Mouse (Mus musculus): ENCODE data around the gene Mnd1. TPM values are rescaled to one million over a fixed set of nuclear protein-coding genes. Genes with fewer than 3 reads are reported as not detected.

Mnd1 gene
- total and polyA plus RNA-seq, 2 experiments from 2014 or later = 6.6 TPM; not detected in 1

DNA sequence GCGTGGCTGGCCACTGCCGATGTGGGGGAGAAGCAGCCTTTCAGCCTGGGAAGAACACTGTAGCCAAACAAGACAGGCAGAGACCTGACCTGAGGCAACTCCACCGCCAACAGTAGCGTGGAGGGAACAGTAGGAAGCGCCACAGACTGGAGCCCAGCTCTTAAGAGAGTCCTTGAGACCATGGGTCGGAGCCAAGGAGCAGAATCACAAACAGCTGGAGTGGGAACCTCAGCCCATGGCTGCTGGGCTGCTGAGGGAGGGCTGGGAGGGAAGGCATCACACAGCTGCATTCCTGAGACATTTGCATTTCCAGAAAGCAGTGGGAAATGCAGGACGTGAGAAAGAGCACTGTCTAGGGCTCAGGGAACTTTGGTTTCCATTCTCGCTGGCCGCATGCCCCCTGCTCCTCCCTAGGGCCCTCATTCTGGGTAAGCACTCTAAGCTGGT lies 106.8 kb downstream of the Mnd1 start:
- Histone ChIP-seq H3K9ac (replicated peaks; ENCODE audit: low read depth, low read length) (no peak overlapping the region), H3K4me2 (ENCODE audit: low read depth, low read length) (peak overlapping the region; percentile 23; the same call in 1 of the 2 replicates), H3K36me3 (replicated peaks; ENCODE audit: control insufficient read depth, insufficient read depth, low read length) (no peaks in the 10 kb centered on the region), H3K27ac (ENCODE audit: low read depth) (no peak overlapping the region), H3K4me1 (ENCODE audit: control insufficient read depth, insufficient read depth) (peaks cover 4% of the 10 kb centered on the region; the same call in 1 of the 2 replicates), H3K27me3 (ENCODE audit: control insufficient read depth, insufficient read depth, low read length) (no peaks in the 10 kb centered on the region), H3K4me3 (ENCODE audit: low read depth, low read length) (no peak overlapping the region), H3K9me3 (replicated peaks; ENCODE audit: control insufficient read depth, low read length) (no peaks in the 10 kb centered on the region)
- DNase-seq (ENCODE audit: low spot score) (peak; percentile 61), ATAC-seq (ENCODE audit: insufficient read depth, low read depth) (peak; percentile 83)
- 19% methylated on average over 9 of the region's 9 CpGs for WGBS
- peak; percentile 46 for TF ChIP-seq CTCF (IDR thresholded peaks at IDR 0.05; ENCODE audit: low read depth)
- TF ChIP-seq EP300 (IDR thresholded peaks at IDR 0.05; ENCODE audit: low read depth) = no peak

DNA sequence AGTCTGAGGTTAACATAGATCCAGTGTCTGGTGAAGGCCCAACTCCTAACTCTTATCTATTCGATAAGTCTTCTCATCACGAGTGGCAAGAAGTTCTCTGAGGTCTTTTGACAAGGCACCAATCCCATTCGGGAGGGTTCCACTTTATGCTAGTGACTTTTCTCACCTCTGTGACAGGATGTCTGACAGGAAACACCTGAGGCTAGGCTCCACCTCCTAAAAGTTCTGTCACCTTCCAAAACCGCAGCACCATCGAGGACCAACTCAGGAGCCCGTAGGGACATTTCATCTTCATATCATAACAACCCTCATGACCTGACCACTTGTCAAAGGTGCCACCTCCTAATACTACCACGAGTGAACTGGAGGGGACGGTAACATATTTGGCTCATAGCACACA lies 109.4 kb downstream of the Mnd1 start:
- DNase-seq (ENCODE audit: low spot score) (no peak), ATAC-seq (ENCODE audit: insufficient read depth, low read depth) (no peak)
- H3K36me3 ChIP-seq (replicated peaks; ENCODE audit: control insufficient read depth, insufficient read depth, low read length) = no peaks in the 10 kb centered on the region
- H3K9ac ChIP-seq (replicated peaks; ENCODE audit: low read depth, low read length) = no peak overlapping the region
- no peak for TF ChIP-seq CTCF (IDR thresholded peaks at IDR 0.05; ENCODE audit: low read depth)
- TF ChIP-seq EP300 (IDR thresholded peaks at IDR 0.05; ENCODE audit: low read depth) = no peak
- no peaks in the 10 kb centered on the region for H3K9me3 ChIP-seq (replicated peaks; ENCODE audit: control insufficient read depth, low read length)
- WGBS = 76% methylated on average over 8 of the region's 8 CpGs
- no peak overlapping the region for H3K4me2 ChIP-seq (ENCODE audit: low read depth, low read length)
- H3K27me3 ChIP-seq (ENCODE audit: control insufficient read depth, insufficient read depth, low read length) = no peaks in the 10 kb centered on the region
- H3K4me3 ChIP-seq (ENCODE audit: low read depth, low read length) = no peak overlapping the region
- peaks cover 4% of the 10 kb centered on the region; the same call in 1 of the 2 replicates for H3K4me1 ChIP-seq (ENCODE audit: control insufficient read depth, insufficient read depth)
- H3K27ac ChIP-seq (ENCODE audit: low read depth) = no peak overlapping the region

DNA sequence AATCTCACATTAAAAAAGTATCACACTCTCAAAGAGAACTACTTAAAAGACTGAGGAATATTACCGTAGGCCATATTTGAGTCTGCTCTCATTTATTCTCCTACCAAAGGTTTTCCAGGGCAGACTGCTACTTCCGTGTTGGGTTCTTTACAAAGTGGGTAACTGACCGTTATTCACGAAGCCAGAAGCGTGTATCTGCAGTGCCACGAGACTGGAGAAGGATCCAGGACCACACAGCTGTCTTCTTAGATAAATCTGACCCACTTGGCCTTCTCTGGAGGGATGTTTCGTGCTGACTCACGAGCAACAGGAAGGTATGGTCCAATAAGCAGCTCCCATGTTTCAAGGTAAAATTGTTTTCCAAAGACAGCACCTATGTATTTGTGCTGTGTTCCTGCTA lies 113.8 kb downstream of the Mnd1 start:
- Histone ChIP-seq H3K36me3 (replicated peaks; ENCODE audit: control insufficient read depth, insufficient read depth, low read length) (no peaks in the 10 kb centered on the region), H3K27me3 (ENCODE audit: control insufficient read depth, insufficient read depth, low read length) (no peaks in the 10 kb centered on the region), H3K4me1 (ENCODE audit: control insufficient read depth, insufficient read depth) (peaks cover 12% of the 10 kb centered on the region), H3K27ac (ENCODE audit: low read depth) (no peak overlapping the region), H3K9ac (replicated peaks; ENCODE audit: low read depth, low read length) (no peak overlapping the region), H3K4me3 (ENCODE audit: low read depth, low read length) (no peak overlapping the region), H3K4me2 (ENCODE audit: low read depth, low read length) (no peak overlapping the region), H3K9me3 (replicated peaks; ENCODE audit: control insufficient read depth, low read length) (no peaks in the 10 kb centered on the region)
- TF ChIP-seq EP300 (IDR thresholded peaks at IDR 0.05; ENCODE audit: low read depth) (no peak), CTCF (IDR thresholded peaks at IDR 0.05; ENCODE audit: low read depth) (no peak)
- no peak for ATAC-seq (ENCODE audit: insufficient read depth, low read depth)
- WGBS = 87% methylated on average over 8 of the region's 8 CpGs
- DNase-seq (ENCODE audit: low spot score) = no peak

DNA sequence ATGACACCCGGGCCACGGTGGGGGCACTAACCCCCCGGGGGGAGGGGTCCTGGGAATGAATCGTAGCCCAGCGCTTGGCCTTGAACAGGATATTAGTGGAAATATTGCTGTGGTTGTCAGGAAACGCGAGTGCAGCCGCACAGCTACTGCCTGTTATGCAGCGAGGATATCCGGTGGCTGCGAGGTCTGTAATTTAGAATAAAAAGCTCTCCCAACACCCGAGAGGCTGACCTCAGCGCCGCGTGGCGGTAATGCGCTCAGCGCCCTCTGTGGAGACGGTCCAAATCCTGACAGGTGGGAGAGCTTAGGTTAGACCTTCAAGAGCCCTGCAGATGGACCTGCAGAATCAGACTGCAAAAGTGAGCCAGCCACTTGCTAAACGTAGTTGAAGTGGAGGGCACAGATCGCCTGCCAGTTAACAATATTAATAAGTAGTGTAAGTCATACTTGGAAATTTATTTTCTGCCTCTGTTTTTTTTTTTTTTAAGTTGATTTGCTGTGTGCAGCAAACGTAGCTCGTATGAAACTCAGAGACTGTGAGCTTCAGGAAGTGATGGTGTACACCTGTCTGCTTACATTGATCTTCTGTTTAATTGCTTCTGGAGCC lies 115.0 kb downstream of the Mnd1 start:
- WGBS = 4% methylated on average over 23 of the region's 23 CpGs

DNA sequence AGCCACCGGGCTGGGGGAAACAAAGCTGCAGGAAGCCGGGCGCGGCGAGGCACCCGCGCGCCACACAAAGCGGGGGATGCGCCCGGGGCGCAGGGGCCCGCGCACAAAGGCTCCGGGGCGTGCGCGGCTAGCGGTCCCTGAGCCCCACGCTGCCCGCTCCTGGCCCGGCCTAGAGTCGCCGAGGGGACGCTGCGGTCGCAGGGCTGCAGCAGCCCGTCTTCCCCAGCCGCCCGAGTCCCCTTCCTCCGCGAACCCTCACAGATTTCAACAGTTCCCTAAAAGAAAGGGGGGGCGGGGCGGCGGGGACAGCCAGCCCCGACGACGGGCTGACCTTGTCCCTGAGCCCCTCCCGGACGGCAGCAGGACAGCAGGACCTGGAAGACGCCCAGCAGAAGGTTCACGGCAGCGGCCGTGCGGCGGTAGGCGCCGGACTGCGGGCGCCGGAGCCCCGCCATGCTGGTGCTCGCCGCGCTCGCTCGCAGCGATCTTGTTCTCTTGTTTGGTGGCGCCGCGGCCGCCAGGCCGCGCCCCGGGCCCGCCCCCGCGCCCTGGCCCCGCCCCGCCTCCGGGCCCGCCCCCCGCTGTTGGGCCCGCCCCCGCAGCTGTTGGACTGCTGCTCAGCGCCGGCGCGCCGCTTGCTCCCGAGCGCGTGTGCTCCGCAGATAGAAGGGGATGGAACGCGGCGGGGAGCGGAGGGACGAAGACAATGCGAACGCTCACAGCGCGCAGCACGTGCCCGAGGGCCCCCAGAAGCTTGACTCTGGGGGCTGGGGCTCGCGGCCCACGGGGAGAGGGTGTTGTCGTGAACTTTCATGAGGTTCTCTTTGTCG lies 115.7 kb downstream of the Mnd1 start, which contains the start of gene Tmem131l:
TSS of gene Tmem131l (minus strand) at position 530 of the 830 bp plus-strand sequence.
- ATAC-seq (ENCODE audit: insufficient read depth, low read depth) = peak; percentile 96
- WGBS = 1% methylated on average over 80 of the region's 100 CpGs

More for the DNA sequence above, 115.0 kb downstream of the Mnd1 start:
- Histone ChIP-seq H3K4me2 (ENCODE audit: low read depth, low read length) (peak overlapping the region; percentile 95), H3K9me3 (replicated peaks; ENCODE audit: control insufficient read depth, low read length) (no peaks in the 10 kb centered on the region), H3K4me3 (ENCODE audit: low read depth, low read length) (peak overlapping the region; percentile 94), H3K36me3 (replicated peaks; ENCODE audit: control insufficient read depth, insufficient read depth, low read length) (no peaks in the 10 kb centered on the region), H3K27me3 (ENCODE audit: control insufficient read depth, insufficient read depth, low read length) (no peaks in the 10 kb centered on the region), H3K9ac (replicated peaks; ENCODE audit: low read depth, low read length) (peak overlapping the region; percentile 55), H3K4me1 (ENCODE audit: control insufficient read depth, insufficient read depth) (peaks cover 12% of the 10 kb centered on the region), H3K27ac (ENCODE audit: low read depth) (peak overlapping the region; percentile 88)
- DNase-seq (ENCODE audit: low spot score) (peak; percentile 70), ATAC-seq (ENCODE audit: insufficient read depth, low read depth) (peak; percentile 71)
- TF ChIP-seq EP300 (IDR thresholded peaks at IDR 0.05; ENCODE audit: low read depth) = no peak
- peak; percentile 39 for TF ChIP-seq CTCF (IDR thresholded peaks at IDR 0.05; ENCODE audit: low read depth)

More for the DNA sequence above, 115.7 kb downstream of the Mnd1 start, which contains the start of gene Tmem131l:
- Histone ChIP-seq H3K36me3 (replicated peaks; ENCODE audit: control insufficient read depth, insufficient read depth, low read length) (no peaks in the 10 kb centered on the region), H3K4me2 (ENCODE audit: low read depth, low read length) (peak within 1 kb of the TSS; percentile 95), H3K4me1 (ENCODE audit: control insufficient read depth, insufficient read depth) (peaks cover 12% of the 10 kb centered on the region), H3K9me3 (replicated peaks; ENCODE audit: control insufficient read depth, low read length) (no peaks in the 10 kb centered on the region), H3K4me3 (ENCODE audit: low read depth, low read length) (peak within 1 kb of the TSS; percentile 94), H3K9ac (replicated peaks; ENCODE audit: low read depth, low read length) (peak within 1 kb of the TSS; percentile 84), H3K27ac (ENCODE audit: low read depth) (peak within 1 kb of the TSS; percentile 88), H3K27me3 (ENCODE audit: control insufficient read depth, insufficient read depth, low read length) (no peaks in the 10 kb centered on the region)
- TF ChIP-seq EP300 (IDR thresholded peaks at IDR 0.05; ENCODE audit: low read depth) (0 out of 2 replicates have a peak, but pooled peaks have one; percentile 19), CTCF (IDR thresholded peaks at IDR 0.05; ENCODE audit: low read depth) (no peak)
- peak; percentile 83 for DNase-seq (ENCODE audit: low spot score)
